Mouse (Mus musculus) hindbrain, embryonic 14.5 days (tissue): ENCODE data around the gene Fbxl5. TPM values are rescaled to one million over a fixed set of nuclear protein-coding genes. Genes with fewer than 3 reads are reported as not detected.

Experiments
- ATAC-seq: fragments of 200-750 bp; cut with Nextera tagmentation; 2 replicates; pipeline ENCODE4 v1.8.0; 2017; ENCODE audit warnings: moderate number of reproducible peaks, mild to moderate bottlenecking, moderate TSS enrichment, moderate library complexity; ENCODE audit not compliant: low FRiP score
- DNase-seq: peaks from one replicate; pipeline ENCODE4 v3.0.0-alpha.2; 2015; ENCODE audit warnings: low spot score
- H3K27ac ChIP-seq: fragments of 300-500 bp; sonication (generic); 2 replicates; pipeline ENCODE4 v1.5.1; 2014; ENCODE audit warnings: mild to moderate bottlenecking, moderate library complexity
- H3K27me3 ChIP-seq: fragments of 300-500 bp; sonication (generic); 2 replicates; pipeline ENCODE4 v1.6.1; 2014; ENCODE audit warnings: mild to moderate bottlenecking, low read length, mixed read lengths; ENCODE audit not compliant: control insufficient read depth, insufficient read depth
- H3K36me3 ChIP-seq: fragments of 300-500 bp; sonication (generic); replicated peaks from 2 replicates; pipeline ENCODE4 v1.6.1; 2014; ENCODE audit not compliant: control insufficient read depth, insufficient read depth
- H3K4me1 ChIP-seq: fragments of 300-500 bp; sonication (generic); replicated peaks from 2 replicates; pipeline ENCODE4 v1.6.1; 2014; ENCODE audit warnings: antibody characterized with exemption, low read length, mixed read lengths; ENCODE audit not compliant: control insufficient read depth, insufficient read depth
- H3K4me2 ChIP-seq: fragments of 300-500 bp; sonication (generic); replicated peaks from 2 replicates; pipeline ENCODE4 v1.6.1; 2014; ENCODE audit warnings: mild to moderate bottlenecking, moderate library complexity
- H3K4me3 ChIP-seq: fragments of 300-500 bp; sonication (generic); replicated peaks from 2 replicates; pipeline ENCODE4 v1.5.1; 2014; ENCODE audit warnings: mild to moderate bottlenecking, low read length
- H3K9ac ChIP-seq: fragments of 300-500 bp; sonication (generic); 2 replicates; pipeline ENCODE4 v1.6.1; 2014
- H3K9me3 ChIP-seq: fragments of 300-500 bp; sonication (generic); 2 replicates; pipeline ENCODE4 v1.6.1; 2016; ENCODE audit warnings: low read length; ENCODE audit not compliant: control insufficient read depth
- WGBS: fragments of 180-500 bp; shearing (Covaris S2); extraction: QIAGEN DNeasy Blood & Tissue Kit; methylation state at CpG from one replicate; pipeline ENCODE4 v1.1.7; 2014; 5-methylcytosine and 5-hydroxymethylcytosine counted together
- polyA plus RNA-seq: library from polyadenylated mRNA; unstranded; fragments of >200 nt; fragmentation: Nextera tagmentation; extraction: Ambion mirVana; gene quantifications from 2 replicates; pipeline ENCODE4 v1.2.1, GENCODE M21; 2014

The Fbxl5 gene
- polyA plus RNA-seq, 1 experiment from 2014 or later, result 89.6 TPM

GRCm38 (mm10) chr5:43801253-43801652 lies 20.2 kb downstream of the Fbxl5 start:
- Histone ChIP-seq H3K4me2 (no peak overlapping the region), H3K9ac (no peak overlapping the region), H3K9me3 (no peaks in the 10 kb centered on the region), H3K27me3 (no peaks in the 10 kb centered on the region), H3K36me3 (no peaks in the 10 kb centered on the region), H3K27ac (no peak overlapping the region), H3K4me3 (no peak overlapping the region), H3K4me1 (no peaks in the 10 kb centered on the region)
- ATAC-seq, result no peak
- DNase-seq, result no peak

GRCm38 (mm10) chr5:43800700-43801099 lies 20.7 kb downstream of the Fbxl5 start:
- Histone ChIP-seq H3K36me3 (no peaks in the 10 kb centered on the region), H3K9ac (no peak overlapping the region), H3K4me2 (no peak overlapping the region), H3K4me3 (no peak overlapping the region), H3K27me3 (no peaks in the 10 kb centered on the region), H3K4me1 (no peaks in the 10 kb centered on the region), H3K27ac (no peak overlapping the region), H3K9me3 (no peaks in the 10 kb centered on the region)
- ATAC-seq (no peak), DNase-seq (no peak)
- 88% methylated on average over 1 of the region's 1 CpGs for WGBS

- 90% methylated on average over 5 of the region's 5 CpGs for WGBS
- ATAC-seq (no peak), DNase-seq (no peak)
- Histone ChIP-seq H3K4me3 (no peak overlapping the region), H3K9ac (no peak overlapping the region), H3K27ac (no peak overlapping the region), H3K4me1 (no peaks in the 10 kb centered on the region), H3K36me3 (no peaks in the 10 kb centered on the region), H3K4me2 (no peak overlapping the region), H3K27me3 (no peaks in the 10 kb centered on the region), H3K9me3 (no peaks in the 10 kb centered on the region)
These were observed 21.9 kb downstream of the Fbxl5 start for GRCm38 (mm10) chr5:43799530-43799929.

- DNase-seq, result no peak
- H3K9me3 ChIP-seq, result no peaks in the 10 kb centered on the region
- WGBS, result 83% methylated on average over 5 of the region's 5 CpGs
- H3K4me2 ChIP-seq, result no peak overlapping the region
- H3K36me3 ChIP-seq, result no peaks in the 10 kb centered on the region
- H3K27me3 ChIP-seq, result no peaks in the 10 kb centered on the region
- no peak overlapping the region for H3K27ac ChIP-seq
- no peak overlapping the region for H3K9ac ChIP-seq
- no peaks in the 10 kb centered on the region for H3K4me1 ChIP-seq
- no peak overlapping the region for H3K4me3 ChIP-seq
- no peak for ATAC-seq
These were observed 29.1 kb downstream of the Fbxl5 start for GRCm38 (mm10) chr5:43792354-43792753.

GRCm38 (mm10) chr5:43787976-43788752 lies 33.3 kb downstream of the Fbxl5 start:
- 78% methylated on average over 9 of the region's 9 CpGs for whole genome bisulfite sequencing

GRCm38 (mm10) chr5:43786607-43787006 lies 34.8 kb downstream of the Fbxl5 start:
- no peaks in the 10 kb centered on the region for H3K9me3 ChIP-seq
- no peak overlapping the region for H3K4me3 ChIP-seq
- no peaks in the 10 kb centered on the region for H3K27me3 ChIP-seq
- DNase-seq (no peak), ATAC-seq (no peak)
- H3K9ac ChIP-seq, result no peak overlapping the region
- no peak overlapping the region for H3K4me2 ChIP-seq
- no peak overlapping the region for H3K27ac ChIP-seq
- no peaks in the 10 kb centered on the region for H3K36me3 ChIP-seq
- 96% methylated on average over 4 of the region's 4 CpGs for WGBS
- H3K4me1 ChIP-seq, result peaks cover 8% of the 10 kb centered on the region

More at GRCm38 (mm10) chr5:43787976-43788752, 33.3 kb downstream of the Fbxl5 start:
- H3K27me3 ChIP-seq, result no peaks in the 10 kb centered on the region
- H3K4me3 ChIP-seq, result no peak overlapping the region
- H3K4me2 ChIP-seq, result no peak overlapping the region
- no peaks in the 10 kb centered on the region for H3K4me1 ChIP-seq
- H3K27ac ChIP-seq, result no peak overlapping the region
- no peak overlapping the region for H3K9ac ChIP-seq
- DNase-seq (no peak), ATAC-seq (no peak)
- no peaks in the 10 kb centered on the region for H3K9me3 ChIP-seq
- H3K36me3 ChIP-seq, result no peaks in the 10 kb centered on the region

GRCm38 (mm10) chr5:43783996-43784395 lies 37.4 kb downstream of the Fbxl5 start:
- Histone ChIP-seq H3K9ac (no peak overlapping the region), H3K36me3 (no peaks in the 10 kb centered on the region), H3K4me3 (no peak overlapping the region), H3K4me1 (peaks cover 18% of the 10 kb centered on the region), H3K4me2 (no peak overlapping the region), H3K9me3 (no peaks in the 10 kb centered on the region), H3K27me3 (no peaks in the 10 kb centered on the region), H3K27ac (no peak overlapping the region)
- ATAC-seq, result no peak
- DNase-seq, result no peak
- 90% methylated on average over 2 of the region's 2 CpGs for WGBS

- DNase-seq, result peak; percentile 89
- no peaks in the 10 kb centered on the region for H3K36me3 ChIP-seq
- peak overlapping the region; percentile 100 for H3K27ac ChIP-seq
- H3K4me1 ChIP-seq, result peaks cover 18% of the 10 kb centered on the region
- peak; percentile 95 for ATAC-seq
- no peaks in the 10 kb centered on the region for H3K27me3 ChIP-seq
- H3K9ac ChIP-seq, result peak overlapping the region; percentile 97
- peak overlapping the region; percentile 93 for H3K4me2 ChIP-seq
- peak overlapping the region; percentile 94 for H3K4me3 ChIP-seq
- WGBS, result 4% methylated on average over 71 of the region's 82 CpGs
- no peaks in the 10 kb centered on the region for H3K9me3 ChIP-seq
These were observed 39.2 kb downstream of the Fbxl5 start for GRCm38 (mm10) chr5:43781977-43782930.

GRCm38 (mm10) chr5:43781423-43781976 lies 39.9 kb downstream of the Fbxl5 start:
- H3K4me3 ChIP-seq, result peak overlapping the region; percentile 94
- H3K36me3 ChIP-seq, result no peaks in the 10 kb centered on the region
- peak overlapping the region; percentile 100 for H3K27ac ChIP-seq
- H3K4me2 ChIP-seq, result peak overlapping the region; percentile 93
- H3K9ac ChIP-seq, result peak overlapping the region; percentile 97
- WGBS, result under 1% methylated on average over 58 of the region's 61 CpGs
- peaks cover 24% of the 10 kb centered on the region for H3K4me1 ChIP-seq
- H3K27me3 ChIP-seq, result no peaks in the 10 kb centered on the region
- H3K9me3 ChIP-seq, result no peaks in the 10 kb centered on the region
- ATAC-seq (peak; percentile 82), DNase-seq (no peak)
